Mouse (Mus musculus): Measurements from ENCODE around the gene Pdzd2.

DNA sequence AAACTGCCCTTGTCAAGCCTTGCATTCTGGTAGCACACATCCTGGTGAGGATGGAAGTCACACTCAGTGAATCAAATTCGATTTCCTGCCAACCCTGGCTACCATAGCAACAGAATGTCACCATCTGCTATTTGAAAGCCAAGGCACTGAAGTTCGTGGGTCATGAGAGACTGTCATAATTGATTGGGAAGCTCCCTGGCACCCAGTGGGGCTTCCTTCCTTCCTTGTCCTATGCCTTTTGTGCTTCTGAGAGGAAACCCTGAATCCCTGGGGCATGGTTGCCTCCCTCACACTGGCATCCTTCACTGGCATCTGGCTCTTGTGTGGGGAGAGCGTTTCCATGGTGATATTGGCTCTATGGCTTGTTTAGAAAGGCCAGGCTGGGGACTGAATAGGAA, 373.7 kb downstream of the Pdzd2 start:
- TF ChIP-seq CTCF (IDR thresholded peaks at IDR 0.05; ENCODE audit: extremely low read depth, insufficient read depth, low read length) (no peak), POLR2A (IDR thresholded peaks at IDR 0.05; ENCODE audit: extremely low read depth, insufficient read depth, low read length) (no peak)
